Comparison of ENCODE assay signal across 8 mouse cellular contexts in the genomic region with DNA sequence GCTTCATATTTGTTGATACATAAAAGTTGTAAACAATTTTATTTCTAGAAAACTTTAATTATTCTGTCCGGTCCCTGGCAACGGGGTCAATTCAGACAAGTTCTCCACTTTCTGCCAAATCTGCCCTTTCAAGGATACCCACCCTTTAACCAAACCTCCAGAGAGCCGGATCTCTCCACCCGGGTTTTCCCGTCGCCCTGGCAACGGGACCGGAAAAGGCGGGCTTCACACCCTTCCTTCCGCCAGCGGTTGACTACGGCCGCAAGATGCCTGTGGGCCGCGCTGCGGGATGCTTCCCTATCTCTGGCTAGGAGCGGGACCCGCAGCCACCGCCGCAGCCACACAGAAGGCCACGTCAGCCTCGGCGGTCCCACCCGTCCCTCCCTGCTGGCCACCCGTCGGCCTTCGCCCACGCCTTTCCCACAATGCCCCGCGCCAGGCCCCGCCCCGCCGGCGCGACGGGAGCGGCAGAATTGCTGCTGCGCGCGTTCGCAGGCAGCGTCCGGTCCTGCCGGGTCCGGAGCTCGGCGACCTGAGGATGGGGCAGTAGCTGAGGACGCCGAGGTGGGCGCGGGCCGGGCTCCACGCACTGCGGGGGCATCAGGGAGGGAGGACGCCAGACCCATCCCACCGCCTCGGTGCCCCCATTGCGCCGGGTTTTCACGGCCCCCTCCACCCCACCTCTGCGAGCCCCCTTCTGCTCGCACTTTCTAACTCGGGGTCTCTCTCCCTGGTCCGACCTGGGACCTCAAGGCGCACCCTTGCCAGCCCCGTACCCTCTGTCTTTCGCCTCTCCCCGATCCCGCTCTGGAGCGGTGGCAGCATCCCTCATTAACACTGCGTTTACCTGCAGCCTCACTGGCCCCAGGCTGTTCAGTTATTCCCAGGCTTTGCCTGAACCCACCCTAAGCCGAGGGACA. TPM values are rescaled to one million over a fixed set of nuclear protein-coding genes. Genes with fewer than 3 reads are reported as not detected.
DNase-seq lines count a peak whose midpoint lies in the region; ATAC-seq and TF ChIP-seq lines count a peak whose summit lies in the region.

A gene (plus strand): TSS at position 225 of the 920 bp plus-strand sequence.

- ATAC-seq in G1E (ENCODE audit: extremely low read depth, insufficient number of reproducible peaks, low FRiP score, poor library complexity, severe bottlenecking): peak; percentile 77
- ATAC-seq in forebrain, embryonic 16.5 days: peak; percentile 97
- ATAC-seq in lung, embryonic 14.5 days (ENCODE audit: insufficient read depth): peak; percentile 98

- H3K36me3 ChIP-seq in G1E (replicated peaks): peaks cover 28% of the 10 kb centered on the region
- H3K36me3 ChIP-seq in forebrain, embryonic 16.5 days (ENCODE audit: control insufficient read depth, insufficient read depth): peaks cover 2% of the 10 kb centered on the region; the same call in 1 of the 2 replicates
- peaks cover 18% of the 10 kb centered on the region for H3K36me3 ChIP-seq in lung, embryonic 14.5 days (ENCODE audit: insufficient read depth)
- 0 out of 2 replicates have a peak, but pooled peaks cover 3% of the 10 kb centered on the region for H3K36me3 ChIP-seq in thymus, adult 2 months (ENCODE audit: control insufficient read depth, insufficient read depth, low read length)

- peak within 1 kb of the TSS; percentile 88 for H3K4me2 ChIP-seq in forebrain, embryonic 16.5 days (ENCODE audit: low read length)
- peak within 1 kb of the TSS; percentile 76 for H3K4me2 ChIP-seq in lung, embryonic 14.5 days

- H3K9me3 ChIP-seq in G1E (replicated peaks): no peaks in the 10 kb centered on the region
- no peaks in the 10 kb centered on the region for H3K9me3 ChIP-seq in forebrain, embryonic 16.5 days (ENCODE audit: control insufficient read depth, low read length)
- H3K9me3 ChIP-seq in lung, embryonic 14.5 days (ENCODE audit: low read depth, low read length): no peaks in the 10 kb centered on the region

- no peaks in the 10 kb centered on the region for H3K27me3 ChIP-seq in G1E (ENCODE audit: insufficient read depth, low read length)
- no peaks in the 10 kb centered on the region for H3K27me3 ChIP-seq in forebrain, embryonic 16.5 days (replicated peaks; ENCODE audit: control insufficient read depth, insufficient read depth, low read length)
- H3K27me3 ChIP-seq in lung, embryonic 14.5 days (ENCODE audit: insufficient read depth, low read length): no peaks in the 10 kb centered on the region
- H3K27me3 ChIP-seq in thymus, adult 2 months (ENCODE audit: control insufficient read depth, insufficient read depth, low read length): no peaks in the 10 kb centered on the region

- H3K27ac ChIP-seq in forebrain, embryonic 16.5 days (ENCODE audit: low read length): peak within 1 kb of the TSS; percentile 97
- H3K27ac ChIP-seq in layer of hippocampus, adult 2 months: peak within 1 kb of the TSS; percentile 99
- peak within 1 kb of the TSS; percentile 96 for H3K27ac ChIP-seq in lung, embryonic 14.5 days (ENCODE audit: low read depth)
- peak within 1 kb of the TSS; percentile 90 for H3K27ac ChIP-seq in olfactory bulb, adult 2 months (ENCODE audit: insufficient read depth, low read depth, low read length)
- H3K27ac ChIP-seq in thymus, adult 2 months (ENCODE audit: control insufficient read depth, insufficient read depth, low read length): no peak within 1 kb of the TSS; the same call in none of the 2 replicates

- H3K9ac ChIP-seq in forebrain, embryonic 16.5 days (replicated peaks; ENCODE audit: low read depth, low read length): peak within 1 kb of the TSS; percentile 95
- peak within 1 kb of the TSS; percentile 92 for H3K9ac ChIP-seq in lung, embryonic 14.5 days

- peak; percentile 77 for DNase-seq in G1E (ENCODE audit: low spot score)
- DNase-seq in cerebellum, adult 18-20 months: peak; percentile 92 to 94
- DNase-seq in heart, postnatal 36 days: peak; percentile 94 to 96
- DNase-seq in layer of hippocampus, adult 2 months (ENCODE audit: low spot score in 2 of 2): peak; percentile 89 to 90
- DNase-seq in lung, embryonic 14.5 days: peak; percentile 96
- peak; percentile 89 for DNase-seq in thymus, adult 2 months

- TF ChIP-seq CTCF in G1E (IDR thresholded peaks at IDR 0.05; ENCODE audit: low read depth, low read length): no peak
- no peak for TF ChIP-seq CTCF in layer of hippocampus, adult 2 months (conservative IDR thresholded peaks at IDR 0.05)
- TF ChIP-seq CTCF in lung, embryonic 14.5 days (IDR thresholded peaks at IDR 0.05; ENCODE audit: low read depth): no peak
- no peak for TF ChIP-seq CTCF in olfactory bulb, adult 2 months (IDR thresholded peaks at IDR 0.05; ENCODE audit: insufficient read depth, low read depth, low read length)
- TF ChIP-seq CTCF in thymus, adult 2 months (IDR thresholded peaks at IDR 0.05; ENCODE audit: borderline replicate concordance, control insufficient read depth, extremely low read depth, insufficient read depth, low read length, poor library complexity): no peak

- H3K4me1 ChIP-seq in G1E (ENCODE audit: insufficient read depth, low read depth, low read length): peaks cover 26% of the 10 kb centered on the region
- H3K4me1 ChIP-seq in forebrain, embryonic 16.5 days (replicated peaks; ENCODE audit: control insufficient read depth, insufficient read depth, low read length): peaks cover 7% of the 10 kb centered on the region
- H3K4me1 ChIP-seq in lung, embryonic 14.5 days (ENCODE audit: insufficient read depth): 0 out of 2 replicates have a peak, but pooled peaks cover 4% of the 10 kb centered on the region
- H3K4me1 ChIP-seq in olfactory bulb, adult 2 months (ENCODE audit: control insufficient read depth, insufficient read depth, low read length): no peaks in the 10 kb centered on the region
- H3K4me1 ChIP-seq in thymus, adult 2 months (replicated peaks; ENCODE audit: control insufficient read depth, insufficient read depth, low read length): no peaks in the 10 kb centered on the region

- H3K4me3 ChIP-seq in G1E (ENCODE audit: low read depth, low read length): peak within 1 kb of the TSS; percentile 97
- H3K4me3 ChIP-seq in forebrain, embryonic 16.5 days (replicated peaks; ENCODE audit: low read length): peak within 1 kb of the TSS; percentile 81
- H3K4me3 ChIP-seq in layer of hippocampus, adult 2 months: peak within 1 kb of the TSS; percentile 85
- H3K4me3 ChIP-seq in lung, embryonic 14.5 days (ENCODE audit: low read depth, low read length): peak within 1 kb of the TSS; percentile 87
- H3K4me3 ChIP-seq in olfactory bulb, adult 2 months (ENCODE audit: insufficient read depth, low read depth, low read length): peak within 1 kb of the TSS; percentile 96
- H3K4me3 ChIP-seq in thymus, adult 2 months (ENCODE audit: control insufficient read depth, insufficient read depth, low read length): peak within 1 kb of the TSS; percentile 88

- intact Hi-C loops in heart, postnatal 36 days (cut with DNase I): loop anchor here (10.0 kb wide), 1 partner anchor 681 kb away; a partner anchor contains a TSS

- under 1% methylated on average over 70 of the region's 72 CpGs for WGBS in forebrain, embryonic 16.5 days
- under 1% methylated on average over 71 of the region's 72 CpGs for WGBS in lung, embryonic 14.5 days
- WGBS in olfactory bulb, adult 2 months: under 1% methylated on average over 72 of the region's 72 CpGs
- under 1% methylated on average over 72 of the region's 72 CpGs for WGBS in thymus, adult 2 months

- TF ChIP-seq POLR2A in olfactory bulb, adult 2 months (IDR thresholded peaks at IDR 0.05; ENCODE audit: insufficient read depth, low read depth, low read length): peak; percentile 97
- TF ChIP-seq POLR2A in thymus, adult 2 months (IDR thresholded peaks at IDR 0.05; ENCODE audit: control insufficient read depth, extremely low read depth, insufficient read depth, low read length, poor library complexity): peak; percentile 81

RNA-seq across cellular contexts. Expression of the gene that starts here (rescaled TPM):
- total RNA-seq in G1E (2014; fragmentation: Nextera tagmentation) (173 and 175 TPM in 2 replicates), G1E (2017) (130 and 136 TPM in 2 replicates)
- polyA plus RNA-seq in G1E (2012): 41.1 and 55.2 TPM in 2 replicates
- polyA plus RNA-seq in forebrain, embryonic 16.5 days (2015; fragmentation: Nextera tagmentation; extraction: Ambion mirVana): 58.9 and 61.4 TPM in 2 replicates
- total RNA-seq in heart, postnatal 36 days (2021): 10 to 100 TPM; 35.0 to 36.4 TPM
- total RNA-seq in layer of hippocampus, adult 2 months (2021): 10 to 100 TPM; 61.4 to 62.7 TPM
- 108 and 113 TPM in 2 replicates for polyA plus RNA-seq in lung, embryonic 14.5 days (2014; fragmentation: Nextera tagmentation; extraction: Ambion mirVana)
- not detected in 2 replicates for polyA plus RNA-seq in olfactory bulb, adult 2 months (2012; ENCODE audit: insufficient read depth, insufficient read length, low replicate concordance, missing spikeins)
- polyA plus RNA-seq in thymus, adult 2 months (2012; rRNA removed): 23.4 and 23.6 TPM in 2 replicates
